Comparison of ENCODE assay signal across 8 mouse cellular contexts in genomic region chr10:123147180-123147579, GRCm38 (mm10). TPM values are rescaled to one million over a fixed set of nuclear protein-coding genes. Genes with fewer than 3 reads are reported as not detected.
A peak's percentile ranks its signal among the peaks of the same experiment; 100 is the strongest.
DNase-seq lines count a peak whose midpoint lies in the region; ATAC-seq and TF ChIP-seq lines count a peak whose summit lies in the region.

No protein-coding gene starts in this region.

- DNase-seq in forebrain, embryonic 14.5 days (ENCODE audit: low spot score) = peak; percentile 38
- DNase-seq in 3T3-L1 (ENCODE audit: low read depth, low spot score) = peak; percentile 28
- DNase-seq in embryonic facial prominence, embryonic 14.5 days (ENCODE audit: low spot score) = peak; percentile 80
- DNase-seq in heart, postnatal 4 days = peak; percentile 64
- DNase-seq in stomach, postnatal 0 days (ENCODE audit: low spot score) = no peak
- no peak for DNase-seq in spleen, postnatal 4 days (ENCODE audit: low spot score in 2 of 2)
- no peak for DNase-seq in cerebellum, adult 18-20 months

- H3K4me3 ChIP-seq in forebrain, embryonic 14.5 days (ENCODE audit: low read depth, low read length) = no peak overlapping the region
- H3K4me3 ChIP-seq in forebrain, embryonic 12.5 days (replicated peaks) = no peak overlapping the region
- no peak overlapping the region for H3K4me3 ChIP-seq in embryonic facial prominence, embryonic 14.5 days (ENCODE audit: low read depth, low read length)
- no peak overlapping the region for H3K4me3 ChIP-seq in stomach, postnatal 0 days (ENCODE audit: low read depth, low read length)

- no peaks in the 10 kb centered on the region for H3K4me1 ChIP-seq in forebrain, embryonic 14.5 days (ENCODE audit: control insufficient read depth, insufficient read depth, low read length)
- no peaks in the 10 kb centered on the region for H3K4me1 ChIP-seq in forebrain, embryonic 12.5 days
- no peaks in the 10 kb centered on the region for H3K4me1 ChIP-seq in embryonic facial prominence, embryonic 14.5 days (ENCODE audit: control insufficient read depth, insufficient read depth, low read length)
- no peaks in the 10 kb centered on the region for H3K4me1 ChIP-seq in stomach, postnatal 0 days (replicated peaks; ENCODE audit: control insufficient read depth, insufficient read depth)

- TF ChIP-seq CTCF in stomach, postnatal 0 days (IDR thresholded peaks at IDR 0.05; ENCODE audit: low read depth) = no peak

- peaks cover 27% of the 10 kb centered on the region for H3K36me3 ChIP-seq in forebrain, embryonic 14.5 days (ENCODE audit: control insufficient read depth, insufficient read depth, low read length)
- H3K36me3 ChIP-seq in forebrain, embryonic 12.5 days (replicated peaks) = peaks cover 20% of the 10 kb centered on the region
- H3K36me3 ChIP-seq in embryonic facial prominence, embryonic 14.5 days (ENCODE audit: control insufficient read depth, insufficient read depth, low read length) = peaks cover 25% of the 10 kb centered on the region
- H3K36me3 ChIP-seq in stomach, postnatal 0 days (ENCODE audit: control insufficient read depth, insufficient read depth, low read length) = peaks cover 3% of the 10 kb centered on the region; the same call in 1 of the 2 replicates

- no peak for TF ChIP-seq EP300 in stomach, postnatal 0 days (optimal IDR thresholded peaks at IDR 0.05)

- H3K4me2 ChIP-seq in forebrain, embryonic 14.5 days (ENCODE audit: low read length) = no peak overlapping the region
- H3K4me2 ChIP-seq in forebrain, embryonic 12.5 days = no peak overlapping the region
- no peak overlapping the region for H3K4me2 ChIP-seq in embryonic facial prominence, embryonic 14.5 days (ENCODE audit: low read depth, low read length)
- no peak overlapping the region for H3K4me2 ChIP-seq in stomach, postnatal 0 days (replicated peaks; ENCODE audit: low read depth)

- WGBS in forebrain, embryonic 14.5 days = 74% methylated on average over 6 of the region's 6 CpGs
- WGBS in forebrain, embryonic 12.5 days = 78% methylated on average over 6 of the region's 6 CpGs
- 51% methylated on average over 6 of the region's 6 CpGs for WGBS in embryonic facial prominence, embryonic 14.5 days
- 43% methylated on average over 6 of the region's 6 CpGs for WGBS in stomach, postnatal 0 days

- no peak overlapping the region for H3K27ac ChIP-seq in forebrain, embryonic 14.5 days (ENCODE audit: low read depth, low read length)
- H3K27ac ChIP-seq in forebrain, embryonic 12.5 days = no peak overlapping the region
- no peak overlapping the region for H3K27ac ChIP-seq in embryonic facial prominence, embryonic 14.5 days (replicated peaks; ENCODE audit: low read depth, low read length)
- no peak overlapping the region for H3K27ac ChIP-seq in stomach, postnatal 0 days (replicated peaks)

- no peak overlapping the region for H3K9ac ChIP-seq in forebrain, embryonic 14.5 days (ENCODE audit: low read length)
- H3K9ac ChIP-seq in forebrain, embryonic 12.5 days = no peak overlapping the region
- no peak overlapping the region for H3K9ac ChIP-seq in embryonic facial prominence, embryonic 14.5 days (ENCODE audit: low read depth, low read length)
- no peak overlapping the region for H3K9ac ChIP-seq in stomach, postnatal 0 days (ENCODE audit: low read length)

- no peaks in the 10 kb centered on the region for H3K9me3 ChIP-seq in forebrain, embryonic 14.5 days (replicated peaks; ENCODE audit: control insufficient read depth, low read length)
- no peaks in the 10 kb centered on the region for H3K9me3 ChIP-seq in forebrain, embryonic 12.5 days
- H3K9me3 ChIP-seq in embryonic facial prominence, embryonic 14.5 days (ENCODE audit: control insufficient read depth, low read length) = no peaks in the 10 kb centered on the region
- no peaks in the 10 kb centered on the region for H3K9me3 ChIP-seq in stomach, postnatal 0 days (ENCODE audit: control insufficient read depth, low read length)

- 0 out of 2 replicates have a peak, but pooled peaks have one; percentile 37 for ATAC-seq in forebrain, embryonic 14.5 days
- no peak for ATAC-seq in forebrain, embryonic 12.5 days (ENCODE audit: low FRiP score)
- peak; percentile 76 for ATAC-seq in embryonic facial prominence, embryonic 14.5 days (ENCODE audit: low read depth)
- ATAC-seq in stomach, postnatal 0 days (ENCODE audit: low FRiP score, low TSS enrichment) = peak; percentile 81; the same call in 1 of the 2 replicates

- H3K27me3 ChIP-seq in forebrain, embryonic 14.5 days (replicated peaks; ENCODE audit: control insufficient read depth, insufficient read depth, low read length) = no peaks in the 10 kb centered on the region
- no peaks in the 10 kb centered on the region for H3K27me3 ChIP-seq in forebrain, embryonic 12.5 days
- no peaks in the 10 kb centered on the region for H3K27me3 ChIP-seq in embryonic facial prominence, embryonic 14.5 days (replicated peaks; ENCODE audit: control insufficient read depth, insufficient read depth, low read length)
- H3K27me3 ChIP-seq in stomach, postnatal 0 days (ENCODE audit: control insufficient read depth, insufficient read depth, low read length) = no peaks in the 10 kb centered on the region

RNA-seq across cellular contexts. Expression of gene Usp15, which starts 49.6 kb away (rescaled TPM):
- 63.9 and 78.8 TPM in 2 replicates for polyA plus RNA-seq in forebrain, embryonic 14.5 days (2014; fragmentation: Nextera tagmentation; extraction: Ambion mirVana)
- 69.0 and 74.3 TPM in 2 replicates for polyA plus RNA-seq in forebrain, embryonic 12.5 days (2016; fragmentation: Nextera tagmentation; extraction: Ambion mirVana)
- 70.0 and 74.5 TPM in 2 replicates for polyA plus RNA-seq in embryonic facial prominence, embryonic 14.5 days (2014; fragmentation: Nextera tagmentation; extraction: Ambion mirVana)
- total RNA-seq in heart, postnatal 4 days (2021) = 10 to 100 TPM; 75.8 to 79.2 TPM
- 55.7 and 55.9 TPM in 2 replicates for polyA plus RNA-seq in stomach, postnatal 0 days (2015; fragmentation: Nextera tagmentation; extraction: Ambion mirVana)

Comparison
In these comparisons a context has a peak if more than half of its experiments do, and no peak if none do; other contexts are left out.
1. DNase-seq: peak in forebrain, embryonic 14.5 days (single experiment), 3T3-L1 (single experiment), embryonic facial prominence, embryonic 14.5 days (single experiment) and heart, postnatal 4 days (single experiment); none in stomach, postnatal 0 days (single experiment), spleen, postnatal 4 days (0 of 2) and cerebellum, adult 18-20 months (0 of 2).